Mouse (Mus musculus): ENCODE results near the gene Tpbg. TPM values are rescaled to one million over a fixed set of nuclear protein-coding genes. Genes with fewer than 3 reads are reported as not detected.

The Tpbg gene
- polyA plus RNA-seq, 1 experiment from 2014 or later: not detected

GRCm38 (mm10) chr9:85856511-85856910 lies 14.3 kb downstream of the Tpbg start:
- 68% methylated on average over 6 of the region's 6 CpGs for WGBS (ENCODE audit: missing documents)
- Histone ChIP-seq H3K27ac (no peak overlapping the region), H3K4me3 (ENCODE audit: inconsistent target) (no peak overlapping the region), H3K36me3 (ENCODE audit: inconsistent target) (no peaks in the 10 kb centered on the region), H3K79me2 (ENCODE audit: inconsistent target) (no peaks in the 10 kb centered on the region)

- no peaks in the 10 kb centered on the region for H3K79me2 ChIP-seq (ENCODE audit: inconsistent target)
- H3K27ac ChIP-seq: no peak overlapping the region
- H3K4me3 ChIP-seq (ENCODE audit: inconsistent target): no peak overlapping the region
- 76% methylated on average over 4 of the region's 4 CpGs for WGBS (ENCODE audit: missing documents)
- H3K36me3 ChIP-seq (ENCODE audit: inconsistent target): no peaks in the 10 kb centered on the region
These were observed 18.9 kb downstream of the Tpbg start for GRCm38 (mm10) chr9:85861065-85861464.

- H3K36me3 ChIP-seq (ENCODE audit: inconsistent target): no peaks in the 10 kb centered on the region
- H3K27ac ChIP-seq: no peak overlapping the region
- no peak overlapping the region for H3K4me3 ChIP-seq (ENCODE audit: inconsistent target)
- H3K79me2 ChIP-seq (ENCODE audit: inconsistent target): no peaks in the 10 kb centered on the region
- 85% methylated on average over 6 of the region's 6 CpGs for WGBS (ENCODE audit: missing documents)
These were observed 20.4 kb downstream of the Tpbg start for GRCm38 (mm10) chr9:85862562-85862961.

- Histone ChIP-seq H3K4me3 (ENCODE audit: inconsistent target) (no peak overlapping the region), H3K36me3 (ENCODE audit: inconsistent target) (no peaks in the 10 kb centered on the region), H3K79me2 (ENCODE audit: inconsistent target) (no peaks in the 10 kb centered on the region), H3K27ac (no peak overlapping the region)
- 82% methylated on average over 7 of the region's 7 CpGs for WGBS (ENCODE audit: missing documents)
These were observed 30.7 kb downstream of the Tpbg start for GRCm38 (mm10) chr9:85872908-85873307.

GRCm38 (mm10) chr9:85893681-85894080 lies 51.5 kb downstream of the Tpbg start:
- H3K36me3 ChIP-seq (ENCODE audit: inconsistent target): no peaks in the 10 kb centered on the region
- H3K4me3 ChIP-seq (ENCODE audit: inconsistent target): no peak overlapping the region
- H3K27ac ChIP-seq: no peak overlapping the region
- H3K79me2 ChIP-seq (ENCODE audit: inconsistent target): no peaks in the 10 kb centered on the region
- 78% methylated on average over 5 of the region's 5 CpGs for WGBS (ENCODE audit: missing documents)

Other genes starting within 250 kb of the Tpbg start
- 8.8 to 14.7 TPM (median 10.1 TPM) in 3 replicates for gene Ibtk, start 93.0 kb upstream of the Tpbg start, polyA plus RNA-seq (2018)

Data from macrophage (primary cell).